Mouse (Mus musculus): Measurements from ENCODE around the gene Csf1.

GRCm38 (mm10) chr3:107737609-107738190 is 22.6 kb downstream of the Csf1 start:
- TF ChIP-seq CTCF (IDR thresholded peaks at IDR 0.05 in 2 of 3, conservative IDR thresholded peaks at IDR 0.05 in 1 of 3; ENCODE audit: control insufficient read depth in 1 of 3, insufficient read depth in 1 of 3, low read depth in 2 of 3, low read length in 3 of 3, poor library complexity in 1 of 3, severe bottlenecking in 1 of 3), result no peak
- no peak for TF ChIP-seq NELFE (IDR thresholded peaks at IDR 0.05; ENCODE audit: low read depth, low read length)
- TF ChIP-seq CHD1 (IDR thresholded peaks at IDR 0.05; ENCODE audit: low read depth, low read length), result no peak
- TF ChIP-seq GABPA (IDR thresholded peaks at IDR 0.05; ENCODE audit: low read depth, low read length), result no peak
- TF ChIP-seq RAD21 (IDR thresholded peaks at IDR 0.05; ENCODE audit: low read depth, low read length), result no peak
- no peak for TF ChIP-seq GATA1 (IDR thresholded peaks at IDR 0.05; ENCODE audit: low read depth, low read length)
- TF ChIP-seq ZC3H11A (IDR thresholded peaks at IDR 0.05; ENCODE audit: low read depth, low read length), result no peak
- TF ChIP-seq POLR2A (IDR thresholded peaks at IDR 0.05; ENCODE audit: control insufficient read depth in 1 of 2, insufficient read depth in 1 of 2, low read depth in 1 of 2, low read length in 2 of 2, poor library complexity in 1 of 2), result no peak
- TF ChIP-seq JUND (IDR thresholded peaks at IDR 0.05; ENCODE audit: low read depth, low read length), result no peak
- TF ChIP-seq MEF2A (IDR thresholded peaks at IDR 0.05; ENCODE audit: extremely low read depth, insufficient replicate concordance, low read depth, low read length, poor library complexity, severe bottlenecking), result no peak
- TF ChIP-seq ZNF384 (IDR thresholded peaks at IDR 0.05; ENCODE audit: low read depth, low read length), result no peak

All from MEL (cell line).